Mouse (Mus musculus) E14TG2a.4 (cell line): ENCODE measurements around the gene Ntsr1.

Experiments
- H3K27me3 ChIP-seq: 2 replicates; pipeline ENCODE4 v1.6.1; 2014; ENCODE audit warnings: low read length, control low read depth; ENCODE audit not compliant: insufficient read depth
- H3K36me3 ChIP-seq: 2 replicates; pipeline ENCODE4 v1.6.1; 2014; ENCODE audit warnings: low read length, control low read depth; ENCODE audit not compliant: insufficient read depth
- H3K4me1 ChIP-seq: replicated peaks from 2 replicates; pipeline ENCODE4 v1.6.1; 2014; ENCODE audit warnings: low read depth, low read length, control low read depth
- H3K4me3 ChIP-seq: replicated peaks from 2 replicates; pipeline ENCODE4 v1.5.1; 2014; ENCODE audit warnings: mild to moderate bottlenecking, low read length
- H3K9me3 ChIP-seq: 2 replicates; pipeline ENCODE4 v1.6.1; 2014; ENCODE audit warnings: low read length, control low read depth
- CTCF ChIP-seq: conservative IDR thresholded peaks from 2 replicates; pipeline ENCODE4 v1.5.1; 2014; ENCODE audit warnings: low read length
- NANOG ChIP-seq: IDR thresholded peaks from 2 replicates; pipeline ENCODE4 v1.6.1; 2014; ENCODE audit warnings: borderline replicate concordance, low read length, mixed read lengths
- POU5F1 ChIP-seq: IDR thresholded peaks from 2 replicates; pipeline ENCODE4 v1.6.1; 2014; ENCODE audit warnings: low read length, borderline replicate concordance

Ntsr1 gene

DNA sequence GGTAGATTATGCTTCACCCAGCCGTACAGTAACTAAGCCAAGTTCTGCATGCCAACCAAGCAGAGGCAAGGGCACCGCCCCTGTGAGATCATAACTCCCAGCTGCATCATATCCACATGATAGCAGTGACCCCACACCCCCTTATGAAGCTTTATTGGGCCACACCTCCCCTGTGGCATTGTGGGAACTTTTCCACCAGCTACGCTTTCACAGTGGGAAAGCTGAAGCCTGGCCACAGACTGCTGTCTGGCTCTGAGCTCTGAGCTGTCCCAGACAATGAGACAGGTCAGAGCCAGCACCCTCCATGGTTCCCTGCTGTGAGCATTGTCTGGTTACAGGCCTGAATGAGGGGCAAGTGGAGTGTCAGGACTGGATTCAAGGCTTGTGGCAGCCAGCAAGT lies 81.2 kb downstream of the Ntsr1 start, which contains the start of gene Mrgbp:
Gene Mrgbp (plus strand): TSS at position 303 of the 400 bp plus-strand sequence.
- H3K9me3 ChIP-seq, result no peaks in the 10 kb centered on the region
- peaks cover 26% of the 10 kb centered on the region for H3K4me1 ChIP-seq
- peaks cover 27% of the 10 kb centered on the region for H3K36me3 ChIP-seq
- TF ChIP-seq CTCF (no peak), NANOG (no peak), POU5F1 (no peak)
- peak within 1 kb of the TSS; percentile 93; the same call in 1 of the 2 replicates for H3K4me3 ChIP-seq
- peaks cover 31% of the 10 kb centered on the region for H3K27me3 ChIP-seq

- H3K36me3 ChIP-seq, result peaks cover 40% of the 10 kb centered on the region
- TF ChIP-seq CTCF (peak; percentile 60), POU5F1 (no peak)
- H3K4me3 ChIP-seq, result peak overlapping the region; percentile 93
- H3K4me1 ChIP-seq, result peaks cover 26% of the 10 kb centered on the region
- H3K27me3 ChIP-seq, result peaks cover 17% of the 10 kb centered on the region
- no peaks in the 10 kb centered on the region for H3K9me3 ChIP-seq
Observed at GRCm38 (mm10) chr2:180582481-180583153, 82.8 kb downstream of the Ntsr1 start.

DNA sequence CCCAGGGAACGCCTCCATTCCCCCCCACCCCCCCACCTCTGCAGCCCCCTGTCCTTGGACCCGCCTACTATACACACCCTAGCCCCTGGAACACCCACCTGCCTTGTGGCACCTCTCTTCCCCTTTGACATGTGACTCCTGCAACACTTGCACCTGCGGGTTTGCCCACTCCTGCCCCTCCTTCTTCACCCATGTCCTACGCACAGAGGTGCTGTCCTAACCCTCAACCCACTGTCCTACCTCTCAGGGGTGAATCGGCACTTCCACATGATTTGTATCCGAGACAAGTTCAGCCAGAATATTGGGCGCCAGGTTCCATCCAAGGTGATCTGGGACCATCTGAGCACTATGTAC lies 83.4 kb downstream of the Ntsr1 start:
- H3K4me1 ChIP-seq, result peaks cover 26% of the 10 kb centered on the region
- H3K9me3 ChIP-seq, result no peaks in the 10 kb centered on the region
- H3K4me3 ChIP-seq, result peak overlapping the region; percentile 93
- peaks cover 40% of the 10 kb centered on the region for H3K36me3 ChIP-seq
- TF ChIP-seq POU5F1 (no peak), CTCF (no peak), NANOG (no peak)
- H3K27me3 ChIP-seq, result peaks cover 12% of the 10 kb centered on the region

DNA sequence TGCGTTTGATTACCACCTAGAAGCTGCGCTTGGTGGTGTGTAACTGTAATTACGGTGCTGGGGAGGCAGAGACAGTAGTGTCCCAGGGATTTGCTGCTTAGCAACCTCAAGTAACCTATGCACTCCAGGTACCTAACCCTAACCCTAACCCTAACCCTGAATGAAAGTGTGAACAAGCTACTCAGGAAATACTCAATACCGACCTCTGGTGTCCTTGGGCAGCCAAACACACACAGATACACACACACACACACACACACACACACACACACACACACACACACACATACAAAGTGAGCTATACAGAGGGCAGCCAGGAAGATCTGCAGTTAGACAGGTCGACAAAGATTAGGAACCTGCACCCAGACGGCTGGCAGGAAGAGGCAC lies 89.0 kb downstream of the Ntsr1 start:
- no peak for TF ChIP-seq CTCF
- TF ChIP-seq NANOG, result no peak
- TF ChIP-seq POU5F1, result no peak
- Histone ChIP-seq H3K9me3 (no peaks in the 10 kb centered on the region), H3K27me3 (no peaks in the 10 kb centered on the region), H3K4me1 (peaks cover 28% of the 10 kb centered on the region), H3K4me3 (peak overlapping the region; percentile 94), H3K36me3 (peaks cover 68% of the 10 kb centered on the region)

GRCm38 (mm10) chr2:180589123-180589831 lies 89.5 kb downstream of the Ntsr1 start, which contains the start of gene Ogfr:
Gene Ogfr, plus strand, starts transcription at chr2:180589245.
- H3K9me3 ChIP-seq, result no peaks in the 10 kb centered on the region
- TF ChIP-seq CTCF (no peak), POU5F1 (no peak), NANOG (no peak)
- peaks cover 68% of the 10 kb centered on the region for H3K36me3 ChIP-seq
- no peaks in the 10 kb centered on the region for H3K27me3 ChIP-seq
- peak within 1 kb of the TSS; percentile 94 for H3K4me3 ChIP-seq
- H3K4me1 ChIP-seq, result peaks cover 23% of the 10 kb centered on the region
